Mouse (Mus musculus): ENCODE data around the gene Cib4. TPM values are rescaled to one million over a fixed set of nuclear protein-coding genes. Genes with fewer than 3 reads are reported as not detected.

Cib4 gene
- polyA plus RNA-seq, 1 experiment from 2014 or later: not detected

GRCm38 (mm10) chr5:30588301-30588968 lies 42.8 kb upstream of the Cib4 start:
- Histone ChIP-seq H3K4me2 (peak overlapping the region; percentile 97), H3K4me3 (peak overlapping the region; percentile 63), H3K4me1 (replicated peaks) (peaks cover 67% of the 10 kb centered on the region), H3K9ac (peak overlapping the region; percentile 66), H3K36me3 (no peaks in the 10 kb centered on the region), H3K27me3 (peaks cover 30% of the 10 kb centered on the region), H3K9me3 (replicated peaks) (no peaks in the 10 kb centered on the region), H3K27ac (peak overlapping the region; percentile 84)
- WGBS: under 1% methylated on average over 68 of the region's 70 CpGs
- ATAC-seq (replicated peaks; ENCODE audit: insufficient number of reproducible peaks, insufficient read depth, low FRiP score, low read depth): peak; percentile 19

DNA sequence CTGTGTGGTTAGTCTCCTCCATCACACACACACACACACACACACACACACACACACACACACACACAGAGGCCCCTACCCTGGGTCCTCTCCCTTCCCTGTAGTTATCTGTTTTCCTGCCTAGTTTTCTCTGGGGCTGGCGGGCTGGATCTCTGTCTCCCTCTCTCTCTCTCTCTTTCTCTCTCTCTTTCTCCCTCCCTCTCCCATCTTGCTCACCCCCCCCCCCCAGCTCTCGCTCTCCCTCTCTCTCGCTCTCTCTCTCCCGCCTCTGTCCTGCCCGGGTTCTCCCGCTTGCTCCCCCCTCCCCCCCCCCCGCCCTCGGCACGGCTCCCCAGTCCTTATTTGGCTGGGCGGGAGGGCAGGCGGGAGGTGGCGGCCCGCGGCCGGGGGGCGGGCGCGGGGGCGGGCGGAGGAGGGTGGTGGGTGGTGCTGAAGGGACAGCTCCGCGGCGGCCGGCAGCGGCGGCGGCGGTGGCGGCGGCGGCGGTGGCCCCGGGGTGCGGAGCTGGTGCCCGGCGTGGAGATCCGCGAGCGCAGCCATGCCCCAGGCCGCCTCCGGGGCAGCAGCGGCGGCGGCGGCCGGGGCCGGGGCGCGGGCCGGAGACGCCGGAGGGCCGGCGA lies 42.2 kb upstream of the Cib4 start, which contains the start of gene Kcnk3:
Kcnk3 (plus strand) TSS at position 490 of the 620 bp plus-strand sequence.
- Histone ChIP-seq H3K9ac (peak within 1 kb of the TSS; percentile 66), H3K4me3 (peak within 1 kb of the TSS; percentile 63), H3K27ac (peak within 1 kb of the TSS; percentile 84), H3K27me3 (peaks cover 30% of the 10 kb centered on the region), H3K36me3 (no peaks in the 10 kb centered on the region), H3K4me2 (peak within 1 kb of the TSS; percentile 97), H3K9me3 (replicated peaks) (no peaks in the 10 kb centered on the region), H3K4me1 (replicated peaks) (peaks cover 65% of the 10 kb centered on the region)
- 0% methylated on average over 23 of the region's 54 CpGs for WGBS
- ATAC-seq (replicated peaks; ENCODE audit: insufficient number of reproducible peaks, insufficient read depth, low FRiP score, low read depth): peak; percentile 63

DNA sequence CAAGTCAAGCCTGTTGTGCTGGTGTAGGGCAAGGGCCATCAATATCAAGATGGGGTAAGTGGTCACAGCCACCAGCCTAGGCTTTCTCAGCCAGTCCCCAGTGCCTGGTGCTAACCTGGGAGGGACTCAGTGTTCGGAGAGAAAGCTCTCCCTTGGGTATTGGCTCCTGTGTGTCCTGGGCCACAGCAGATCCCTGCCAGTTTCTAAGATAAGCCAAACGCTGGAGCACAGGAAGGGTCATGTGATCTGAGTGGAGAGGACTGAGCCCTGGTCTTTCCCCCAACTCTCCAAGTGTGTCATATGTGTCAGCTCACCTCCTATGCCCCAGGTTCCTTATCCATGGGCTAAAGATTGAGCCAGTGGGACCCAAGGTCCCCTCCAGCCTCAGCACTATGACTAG lies 41.5 kb upstream of the Cib4 start:
- 9% methylated on average over 2 of the region's 2 CpGs for WGBS
- peak; percentile 16; the same call in 1 of the 2 replicates for ATAC-seq (replicated peaks; ENCODE audit: insufficient number of reproducible peaks, insufficient read depth, low FRiP score, low read depth)
- H3K27ac ChIP-seq: peak overlapping the region; percentile 84
- peak overlapping the region; percentile 97 for H3K4me2 ChIP-seq
- H3K9ac ChIP-seq: no peak overlapping the region
- peaks cover 30% of the 10 kb centered on the region for H3K27me3 ChIP-seq
- H3K9me3 ChIP-seq (replicated peaks): no peaks in the 10 kb centered on the region
- H3K4me1 ChIP-seq (replicated peaks): peaks cover 65% of the 10 kb centered on the region
- H3K36me3 ChIP-seq: no peaks in the 10 kb centered on the region
- H3K4me3 ChIP-seq: peak overlapping the region; percentile 63; the same call in 1 of the 2 replicates

DNA sequence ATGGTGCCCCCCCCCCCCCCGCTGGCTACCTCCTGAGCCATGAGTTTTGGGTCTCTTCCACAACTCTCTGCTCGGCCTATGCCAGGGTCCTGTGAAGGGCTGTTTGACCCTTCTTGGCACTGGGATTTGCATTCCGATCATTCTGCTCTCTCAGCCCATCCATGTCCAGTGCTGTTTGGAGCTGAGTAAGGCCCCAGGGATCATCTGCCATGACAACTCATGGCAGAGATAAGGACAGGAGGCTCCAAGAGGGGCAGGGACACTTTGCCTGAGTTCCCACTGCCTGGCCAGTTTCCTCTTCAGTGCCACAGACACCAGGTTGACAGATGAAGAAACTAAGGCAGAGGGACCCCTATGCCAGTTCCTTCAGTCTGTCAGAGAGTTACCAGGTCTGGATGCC lies 41.0 kb upstream of the Cib4 start:
- Histone ChIP-seq H3K9me3 (replicated peaks) (no peaks in the 10 kb centered on the region), H3K27me3 (peaks cover 30% of the 10 kb centered on the region), H3K4me3 (no peak overlapping the region), H3K36me3 (no peaks in the 10 kb centered on the region), H3K4me1 (replicated peaks) (peaks cover 65% of the 10 kb centered on the region), H3K9ac (no peak overlapping the region; the same call in 1 of the 2 replicates), H3K4me2 (0 out of 2 replicates have a peak overlapping the region, but pooled peaks have one; percentile 97), H3K27ac (peak overlapping the region; percentile 84)
- 66% methylated on average over 3 of the region's 3 CpGs for WGBS
- ATAC-seq (replicated peaks; ENCODE audit: insufficient number of reproducible peaks, insufficient read depth, low FRiP score, low read depth): no peak

DNA sequence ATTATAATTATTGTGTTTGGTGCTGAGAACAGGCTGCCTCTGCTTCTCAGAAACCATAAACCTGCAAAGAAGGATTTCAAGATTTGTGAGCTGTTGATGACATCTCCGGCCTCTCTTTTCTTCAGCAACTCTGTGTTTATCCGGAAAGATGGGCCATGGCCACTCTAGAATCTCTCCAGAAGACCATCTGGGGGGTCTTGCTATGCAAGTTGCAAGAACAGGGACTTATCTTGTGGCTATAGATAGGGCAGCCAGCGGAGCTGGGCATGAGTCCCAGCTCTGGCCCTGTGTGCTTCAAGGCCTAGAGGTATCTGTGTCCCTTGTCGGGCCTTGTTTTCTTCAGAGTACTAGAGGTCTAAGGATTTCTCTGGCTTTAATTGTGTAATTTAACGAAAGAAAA lies 36.4 kb upstream of the Cib4 start:
- peak overlapping the region; percentile 60 for H3K27ac ChIP-seq
- no peaks in the 10 kb centered on the region for H3K9me3 ChIP-seq (replicated peaks)
- peaks cover 60% of the 10 kb centered on the region for H3K4me1 ChIP-seq (replicated peaks)
- no peak overlapping the region for H3K4me3 ChIP-seq
- 36% methylated on average over 5 of the region's 5 CpGs for WGBS
- no peak overlapping the region for H3K4me2 ChIP-seq
- H3K9ac ChIP-seq: no peak overlapping the region
- no peaks in the 10 kb centered on the region for H3K27me3 ChIP-seq
- no peak for ATAC-seq (replicated peaks; ENCODE audit: insufficient number of reproducible peaks, insufficient read depth, low FRiP score, low read depth)
- H3K36me3 ChIP-seq: no peaks in the 10 kb centered on the region

GRCm38 (mm10) chr5:30580725-30581124 lies 35.1 kb upstream of the Cib4 start:
- no peaks in the 10 kb centered on the region for H3K36me3 ChIP-seq
- no peaks in the 10 kb centered on the region for H3K9me3 ChIP-seq (replicated peaks)
- ATAC-seq (replicated peaks; ENCODE audit: insufficient number of reproducible peaks, insufficient read depth, low FRiP score, low read depth): no peak
- no peak overlapping the region for H3K4me2 ChIP-seq
- WGBS: 66% methylated on average over 6 of the region's 6 CpGs
- H3K27ac ChIP-seq: no peak overlapping the region
- peaks cover 63% of the 10 kb centered on the region for H3K4me1 ChIP-seq (replicated peaks)
- H3K9ac ChIP-seq: no peak overlapping the region
- H3K4me3 ChIP-seq: no peak overlapping the region
- no peaks in the 10 kb centered on the region for H3K27me3 ChIP-seq

- Histone ChIP-seq H3K9me3 (replicated peaks) (no peaks in the 10 kb centered on the region), H3K4me2 (no peak overlapping the region), H3K27me3 (no peaks in the 10 kb centered on the region), H3K9ac (no peak overlapping the region), H3K4me3 (no peak overlapping the region), H3K36me3 (no peaks in the 10 kb centered on the region), H3K27ac (peak overlapping the region; percentile 80), H3K4me1 (replicated peaks) (peaks cover 71% of the 10 kb centered on the region)
- 52% methylated on average over 6 of the region's 6 CpGs for WGBS
- no peak for ATAC-seq (replicated peaks; ENCODE audit: insufficient number of reproducible peaks, insufficient read depth, low FRiP score, low read depth)
Observed at GRCm38 (mm10) chr5:30578445-30579080, 32.9 kb upstream of the Cib4 start.

DNA sequence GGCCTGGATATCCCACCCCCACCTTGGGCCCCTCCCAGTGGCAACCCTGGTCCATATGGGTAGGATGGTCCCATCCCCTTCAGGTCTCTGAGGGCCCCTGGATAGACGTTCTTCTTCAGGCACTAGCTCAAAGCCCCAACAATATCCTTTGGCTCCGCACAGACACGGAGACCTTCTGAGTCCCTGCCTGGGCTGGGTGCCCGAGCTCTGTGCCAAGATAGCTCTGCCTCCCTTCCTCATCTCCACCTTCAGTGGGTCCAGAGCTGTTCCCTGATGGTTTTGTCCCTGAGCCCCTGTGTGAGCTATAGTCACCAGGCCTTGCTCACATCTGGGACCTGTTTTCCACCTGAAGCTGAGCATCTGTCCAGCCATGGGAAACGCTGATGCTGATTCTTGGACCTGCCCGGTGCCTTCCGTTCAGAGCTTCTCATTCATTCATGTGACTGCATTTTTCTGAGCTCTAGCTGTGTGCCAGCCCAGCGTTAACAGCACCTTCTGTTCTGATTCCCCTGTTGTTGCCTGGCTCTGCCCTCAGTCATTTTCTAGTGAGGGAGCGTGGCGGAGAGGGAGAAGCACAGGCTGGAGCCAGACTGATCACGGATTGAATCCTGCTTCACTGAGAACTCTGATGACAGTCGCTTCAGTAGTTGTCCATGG lies 32.1 kb upstream of the Cib4 start:
- ATAC-seq (replicated peaks; ENCODE audit: insufficient number of reproducible peaks, insufficient read depth, low FRiP score, low read depth): peak; percentile 33; the same call in 1 of the 2 replicates
- H3K36me3 ChIP-seq: no peaks in the 10 kb centered on the region
- no peaks in the 10 kb centered on the region for H3K9me3 ChIP-seq (replicated peaks)
- no peak overlapping the region for H3K9ac ChIP-seq
- peaks cover 68% of the 10 kb centered on the region for H3K4me1 ChIP-seq (replicated peaks)
- peak overlapping the region; percentile 80 for H3K27ac ChIP-seq
- WGBS: 53% methylated on average over 12 of the region's 12 CpGs
- no peaks in the 10 kb centered on the region for H3K27me3 ChIP-seq
- H3K4me2 ChIP-seq: no peak overlapping the region
- no peak overlapping the region for H3K4me3 ChIP-seq

DNA sequence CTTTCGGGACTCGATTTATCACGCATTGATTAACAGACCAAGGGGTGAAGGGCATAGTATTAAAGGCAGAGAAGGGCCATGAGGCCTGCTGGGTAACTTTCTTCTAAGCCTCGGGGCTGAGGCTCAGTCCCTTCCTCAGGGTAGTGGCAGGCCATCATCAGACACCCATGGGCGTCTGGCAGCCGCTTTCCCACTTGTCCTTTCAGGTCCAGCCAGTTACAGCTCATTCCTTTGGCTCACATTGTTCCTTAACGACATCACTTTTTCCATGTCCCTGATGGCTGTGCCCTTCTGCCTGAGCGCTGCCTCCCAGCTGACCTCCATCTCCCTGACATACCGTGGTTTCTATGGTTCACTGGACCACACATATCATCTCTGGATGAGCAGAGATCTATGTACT lies 31.6 kb upstream of the Cib4 start:
- no peaks in the 10 kb centered on the region for H3K27me3 ChIP-seq
- no peak overlapping the region for H3K4me3 ChIP-seq
- H3K4me1 ChIP-seq (replicated peaks): peaks cover 67% of the 10 kb centered on the region
- ATAC-seq (replicated peaks; ENCODE audit: insufficient number of reproducible peaks, insufficient read depth, low FRiP score, low read depth): peak; percentile 64
- 42% methylated on average over 9 of the region's 9 CpGs for WGBS
- H3K9ac ChIP-seq: 0 out of 2 replicates have a peak overlapping the region, but pooled peaks have one; percentile 20
- peak overlapping the region; percentile 80 for H3K27ac ChIP-seq
- H3K36me3 ChIP-seq: no peaks in the 10 kb centered on the region
- no peaks in the 10 kb centered on the region for H3K9me3 ChIP-seq (replicated peaks)
- no peak overlapping the region for H3K4me2 ChIP-seq

GRCm38 (mm10) chr5:30576233-30576632 lies 30.6 kb upstream of the Cib4 start:
- Histone ChIP-seq H3K36me3 (no peaks in the 10 kb centered on the region), H3K9me3 (replicated peaks) (no peaks in the 10 kb centered on the region), H3K27ac (peak overlapping the region; percentile 20; the same call in 1 of the 2 replicates), H3K27me3 (no peaks in the 10 kb centered on the region), H3K9ac (no peak overlapping the region), H3K4me1 (replicated peaks) (peaks cover 67% of the 10 kb centered on the region), H3K4me2 (no peak overlapping the region), H3K4me3 (no peak overlapping the region)
- 84% methylated on average over 7 of the region's 7 CpGs for WGBS
- ATAC-seq (replicated peaks; ENCODE audit: insufficient number of reproducible peaks, insufficient read depth, low FRiP score, low read depth): no peak

- Histone ChIP-seq H3K4me2 (no peak overlapping the region), H3K36me3 (no peaks in the 10 kb centered on the region), H3K4me3 (no peak overlapping the region), H3K27me3 (no peaks in the 10 kb centered on the region), H3K9ac (no peak overlapping the region), H3K27ac (peak overlapping the region; percentile 51), H3K9me3 (replicated peaks) (no peaks in the 10 kb centered on the region), H3K4me1 (replicated peaks) (peaks cover 63% of the 10 kb centered on the region)
- ATAC-seq (replicated peaks; ENCODE audit: insufficient number of reproducible peaks, insufficient read depth, low FRiP score, low read depth): no peak
- WGBS: 63% methylated on average over 8 of the region's 8 CpGs
Observed at GRCm38 (mm10) chr5:30574367-30574766, 28.7 kb upstream of the Cib4 start.

Measured in heart, embryonic 15.5 days (tissue).